Mouse (Mus musculus): ENCODE results near the gene Tmprss6.

Tmprss6 gene

GRCm38 (mm10) chr15:78468379-78468937 is at the start of gene Tmprss6:
Tmprss6 (minus strand) TSS chr15:78468634.
- no peak for DNase-seq (ENCODE audit: low read depth)

DNA sequence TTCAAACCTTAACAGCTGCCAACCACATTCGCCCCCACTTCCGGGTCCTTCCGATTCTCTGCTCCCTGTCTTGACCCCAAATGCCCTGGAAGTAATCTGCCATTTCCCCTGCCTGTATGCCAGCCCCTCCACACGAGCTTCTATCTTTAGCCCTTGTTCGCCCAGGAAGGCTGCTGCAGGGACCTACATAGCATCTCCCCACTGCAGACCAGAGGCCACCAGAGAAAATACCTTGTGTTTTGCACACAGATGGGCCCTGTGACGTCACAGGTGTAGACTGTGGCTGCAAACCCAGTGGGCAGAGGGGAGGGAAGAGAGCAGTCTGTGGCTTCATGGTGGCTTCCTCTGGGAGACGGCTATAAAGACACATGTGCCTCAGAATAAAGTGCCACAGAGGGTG is 49.8 kb upstream of the Tmprss6 start:
- DNase-seq (ENCODE audit: low read depth), result no peak

DNA sequence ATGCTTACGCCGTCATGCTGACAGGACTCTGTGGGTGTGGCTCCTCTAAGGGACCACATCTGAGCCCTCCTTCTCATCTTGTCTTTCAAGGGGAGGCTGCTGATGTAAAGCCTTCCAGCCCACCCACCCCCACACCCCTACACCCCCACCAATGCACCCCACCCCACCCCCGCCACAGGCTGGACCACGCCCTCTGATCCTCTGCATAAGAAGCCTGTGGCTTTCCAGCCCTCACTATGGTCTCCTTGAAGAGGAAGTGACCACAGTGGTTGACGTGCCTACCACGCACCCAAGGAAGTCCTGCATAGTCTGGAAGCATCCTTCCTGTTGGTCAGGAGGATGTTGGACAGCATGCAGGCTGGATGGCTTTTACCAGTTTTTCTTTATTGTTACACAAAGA is 47.3 kb upstream of the Tmprss6 start:
- no peak for DNase-seq (ENCODE audit: low read depth)

DNA sequence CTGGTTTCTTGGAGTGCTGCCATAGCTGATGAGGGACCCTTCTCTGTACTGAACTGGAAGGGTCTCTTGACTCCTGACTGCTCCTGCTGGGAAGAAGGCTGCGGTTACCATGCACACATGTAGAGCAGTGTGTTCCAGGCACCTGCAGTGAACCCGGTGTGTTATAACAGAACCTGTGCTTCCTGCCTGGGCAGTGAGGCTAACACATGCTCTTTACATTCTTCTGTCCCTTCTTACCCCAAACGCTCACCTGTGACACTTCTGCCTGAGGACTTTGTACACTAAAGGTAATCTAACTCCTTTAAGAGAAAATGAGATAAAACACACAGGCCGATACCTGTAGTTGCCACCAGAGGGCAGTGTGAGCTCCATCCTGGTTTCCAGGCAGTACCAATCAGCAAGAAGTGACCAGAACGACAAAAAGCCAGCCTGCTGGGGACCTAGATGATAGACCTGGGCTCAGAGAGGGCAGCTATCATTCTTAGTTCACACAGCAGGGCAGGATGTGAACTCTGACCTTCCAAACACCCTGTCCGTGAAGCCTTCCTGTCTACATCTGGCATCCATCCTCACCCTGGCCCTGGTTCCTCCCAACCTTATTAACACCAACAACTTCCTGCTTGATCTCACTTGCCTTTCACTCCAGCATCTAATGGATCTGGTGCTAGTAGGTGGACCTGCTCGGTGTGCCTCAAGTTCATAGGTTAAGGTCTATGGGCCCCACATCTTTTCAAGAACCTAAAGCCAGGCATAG is 46.1 kb upstream of the Tmprss6 start:
- DNase-seq (ENCODE audit: low read depth), result peak; percentile 44

DNA sequence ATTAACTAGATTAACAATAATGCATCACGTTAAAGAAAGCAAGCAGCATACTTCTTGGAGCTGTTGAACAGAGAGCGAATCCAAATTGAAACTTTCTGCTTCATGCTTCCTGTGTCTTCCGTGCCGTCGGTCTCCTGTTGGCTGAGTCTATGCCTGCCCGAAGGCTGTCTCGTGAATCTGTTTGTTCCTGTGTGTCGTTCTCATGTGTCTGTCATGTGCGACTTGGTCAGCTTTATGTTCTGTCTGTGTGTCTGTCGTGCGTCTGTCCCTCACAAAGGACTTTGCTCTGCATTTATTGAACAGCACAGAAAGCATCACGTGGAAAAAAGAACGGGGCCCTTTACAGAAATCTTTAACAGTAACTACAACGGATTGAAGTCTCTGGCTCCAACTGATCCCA is 44.6 kb upstream of the Tmprss6 start:
- DNase-seq (ENCODE audit: low read depth), result no peak

DNA sequence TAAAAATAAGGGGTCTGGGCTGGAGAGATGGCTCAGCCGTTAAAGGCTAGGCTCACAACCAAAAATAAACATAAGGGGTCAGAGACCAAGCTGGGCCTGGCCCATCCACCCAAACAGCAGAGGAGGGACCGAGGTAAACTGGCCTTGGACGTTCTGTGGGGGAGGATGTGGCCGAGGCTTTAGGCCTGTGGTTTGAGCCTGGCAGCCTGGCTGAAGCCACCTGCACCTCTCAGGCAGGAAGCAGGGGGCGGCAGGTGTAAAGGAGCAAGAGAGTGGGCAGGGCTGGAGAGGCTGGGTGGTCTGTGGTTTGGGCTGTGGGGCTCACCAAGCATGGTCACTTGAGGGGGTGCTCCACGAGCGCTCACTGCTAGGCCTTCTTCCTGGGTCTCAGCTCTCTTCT is 43.5 kb upstream of the Tmprss6 start:
- DNase-seq (ENCODE audit: low read depth), result no peak

- no peak for DNase-seq (ENCODE audit: low read depth)
Measured at GRCm38 (mm10) chr15:78510736-78511135, 42.3 kb upstream of the Tmprss6 start.

- DNase-seq (ENCODE audit: low read depth), result no peak
Measured at GRCm38 (mm10) chr15:78510121-78510576, 41.7 kb upstream of the Tmprss6 start.

GRCm38 (mm10) chr15:78509297-78509899 is 41.0 kb upstream of the Tmprss6 start:
- no peak for DNase-seq (ENCODE audit: low read depth)

DNA sequence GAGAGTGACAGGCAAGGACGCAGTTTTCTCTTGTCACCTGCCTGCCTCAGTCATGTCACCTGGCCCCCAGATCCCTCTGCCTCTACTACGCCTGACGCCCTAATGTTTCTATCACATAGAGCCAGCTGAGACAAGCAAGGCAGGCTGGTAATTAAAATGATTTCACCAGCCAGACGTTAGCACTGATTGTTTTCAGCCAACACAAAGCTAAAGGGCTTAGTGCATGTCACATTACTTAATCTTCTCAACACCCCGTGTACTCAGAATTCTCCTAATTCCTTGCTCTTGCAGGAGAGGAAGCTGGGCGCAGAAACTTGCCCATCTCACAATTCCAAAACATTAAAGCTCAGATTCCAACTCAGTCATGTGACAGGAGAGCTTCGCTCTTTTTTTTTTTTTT is 40.0 kb upstream of the Tmprss6 start:
- DNase-seq (ENCODE audit: low read depth), result no peak

- DNase-seq (ENCODE audit: low read depth), result no peak
Measured at GRCm38 (mm10) chr15:78505541-78505940, 37.1 kb upstream of the Tmprss6 start.

GRCm38 (mm10) chr15:78504816-78505215 is 36.4 kb upstream of the Tmprss6 start:
- DNase-seq (ENCODE audit: low read depth), result no peak

DNA sequence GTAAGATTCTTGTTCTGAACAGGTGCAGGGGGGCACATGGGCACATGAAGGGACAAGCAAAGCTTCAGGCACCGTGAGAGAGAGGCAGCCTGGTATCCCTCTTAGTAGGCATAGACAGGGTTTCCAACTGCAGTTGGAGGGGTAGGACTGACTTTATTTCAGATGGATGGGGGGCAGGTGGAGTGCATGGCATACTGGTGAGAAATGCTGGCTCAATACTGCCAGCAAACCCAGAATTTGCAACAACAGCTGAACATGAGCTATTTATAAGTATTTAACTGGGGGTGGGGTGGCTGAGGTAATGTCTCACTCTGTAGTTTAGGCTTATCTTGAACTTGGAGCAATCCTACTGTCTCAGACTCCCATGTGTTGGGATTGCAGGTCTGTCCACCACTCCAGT is 35.6 kb upstream of the Tmprss6 start:
- DNase-seq (ENCODE audit: low read depth), result no peak

DNA sequence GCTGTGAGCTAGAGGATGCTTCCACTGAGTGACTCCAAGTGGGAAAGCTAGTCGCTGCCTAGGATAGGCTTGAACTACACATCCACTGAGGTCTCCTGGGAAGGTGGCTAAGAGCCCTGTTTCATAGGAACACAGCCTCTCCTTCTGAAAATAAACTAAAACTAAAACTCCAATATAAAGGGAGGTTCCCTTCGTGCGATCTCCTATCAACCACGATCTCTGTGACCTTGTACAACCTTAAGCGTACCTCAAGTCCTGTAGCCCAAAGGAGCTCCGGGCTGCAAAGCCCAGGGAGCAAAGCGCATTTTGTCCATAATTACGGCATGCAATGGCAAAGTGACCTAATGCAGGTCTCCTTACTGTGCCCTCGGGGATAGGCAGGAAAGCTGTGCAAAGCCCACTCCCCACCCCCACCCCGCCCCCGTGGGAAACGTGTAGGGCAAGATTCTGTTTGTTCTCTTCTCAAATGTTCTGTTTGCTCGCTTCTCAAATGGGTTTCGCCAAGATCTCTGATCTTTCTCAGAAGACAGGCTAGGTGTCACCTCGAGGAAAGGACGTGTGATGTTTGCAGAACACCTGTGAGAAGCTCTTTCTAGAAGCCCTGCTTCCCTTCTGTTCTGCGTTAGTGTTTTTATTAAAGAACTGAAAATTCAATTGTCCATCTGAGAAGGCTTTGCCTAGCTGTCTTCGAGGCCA is 34.2 kb upstream of the Tmprss6 start:
- DNase-seq (ENCODE audit: low read depth), result no peak

DNA sequence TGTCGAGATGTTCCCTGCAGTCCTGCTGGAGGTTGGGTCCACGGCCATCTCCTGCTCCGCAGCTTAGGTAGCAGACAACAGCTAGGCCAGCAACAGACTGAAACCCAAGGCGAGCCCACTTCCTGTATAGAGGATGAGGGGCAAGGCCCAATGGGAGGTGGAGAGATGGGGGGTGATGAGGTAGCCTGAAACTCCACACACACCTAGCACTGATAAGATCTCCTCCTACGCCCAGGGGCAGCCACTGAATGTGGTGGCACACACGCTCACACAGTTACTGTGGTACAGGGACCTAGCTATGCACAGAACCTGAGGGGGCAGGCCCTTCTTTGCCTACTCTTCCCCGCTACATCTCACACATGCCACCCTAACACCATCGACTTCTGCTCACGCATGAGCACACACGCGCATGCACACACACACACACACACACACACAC is 26.6 kb upstream of the Tmprss6 start, which contains the start of gene Il2rb:
Gene Il2rb, minus strand, starts transcription at position 304 of the 439 bp plus-strand sequence.
- DNase-seq (ENCODE audit: low read depth), result no peak

DNA sequence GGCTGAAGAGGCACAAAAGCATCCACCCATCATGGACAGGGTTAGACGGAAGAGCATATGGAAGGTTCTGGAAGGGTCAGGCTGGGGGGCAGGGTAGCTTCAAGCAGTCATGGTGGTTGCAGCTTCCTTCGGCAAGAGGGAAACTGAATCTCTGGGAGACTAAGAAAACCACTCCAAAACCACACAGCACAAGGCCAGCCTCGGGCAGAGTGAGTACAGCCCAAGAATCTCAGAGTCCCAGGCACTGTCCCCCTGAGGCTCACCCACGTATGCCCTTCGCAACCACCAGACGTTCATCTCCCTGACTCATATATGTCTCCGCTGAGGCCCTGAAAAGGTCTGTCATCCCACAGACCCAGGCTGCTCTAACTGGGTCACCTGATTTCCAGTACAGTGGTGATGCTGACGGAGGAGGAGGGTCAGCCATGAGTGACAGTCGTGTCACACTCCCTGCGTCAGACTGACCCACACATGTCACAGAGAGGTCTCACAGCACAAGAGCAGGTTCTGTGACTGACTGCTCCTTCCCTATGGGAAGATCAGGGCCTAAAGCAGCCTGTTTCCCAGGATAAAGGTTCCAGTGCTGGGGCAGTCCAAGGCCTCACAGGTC is 25.1 kb upstream of the Tmprss6 start:
- DNase-seq (ENCODE audit: low read depth), result no peak

GRCm38 (mm10) chr15:78491301-78491700 is 22.9 kb upstream of the Tmprss6 start:
- no peak for DNase-seq (ENCODE audit: low read depth)

DNA sequence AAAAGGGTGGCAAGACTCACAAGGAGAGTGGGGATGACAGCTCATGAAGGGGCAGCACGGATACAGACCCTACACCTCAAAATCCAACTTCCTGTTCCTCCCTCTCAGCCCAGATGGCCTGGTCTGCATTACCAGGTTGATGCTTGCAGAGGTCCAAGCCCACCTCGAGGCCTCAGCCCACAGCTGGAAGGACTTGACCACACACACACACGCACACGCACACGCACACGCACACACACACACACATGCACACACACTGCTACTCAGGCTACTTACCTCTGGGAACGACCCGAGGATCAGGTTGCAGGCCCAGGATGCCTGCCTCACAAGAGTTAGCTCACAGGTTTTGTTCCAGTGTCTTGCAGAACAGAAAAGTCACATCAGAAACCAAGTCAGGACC is 21.5 kb upstream of the Tmprss6 start:
- DNase-seq (ENCODE audit: low read depth), result no peak

DNA sequence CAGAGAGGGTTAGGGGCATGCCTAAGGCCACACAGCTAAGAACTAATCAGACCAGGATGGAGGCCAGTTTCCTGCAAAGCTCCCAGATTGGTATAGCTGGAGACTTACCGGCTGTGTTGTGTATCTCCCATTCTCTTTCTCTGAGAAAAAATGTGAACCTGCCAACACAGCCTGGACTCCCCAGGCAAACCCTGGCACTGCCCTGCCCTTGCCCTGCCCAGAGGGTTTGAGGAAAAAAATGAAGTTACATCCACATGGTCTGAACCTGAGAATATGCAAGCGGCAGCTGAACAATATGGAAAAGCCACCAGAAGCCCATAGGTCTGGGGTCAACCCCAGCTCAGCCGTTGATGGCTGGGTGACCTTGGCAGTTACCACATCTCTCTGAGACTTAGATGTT is 20.8 kb upstream of the Tmprss6 start:
- no peak for DNase-seq (ENCODE audit: low read depth)

GRCm38 (mm10) chr15:78487066-78487465 is 18.6 kb upstream of the Tmprss6 start:
- DNase-seq (ENCODE audit: low read depth), result no peak

DNA sequence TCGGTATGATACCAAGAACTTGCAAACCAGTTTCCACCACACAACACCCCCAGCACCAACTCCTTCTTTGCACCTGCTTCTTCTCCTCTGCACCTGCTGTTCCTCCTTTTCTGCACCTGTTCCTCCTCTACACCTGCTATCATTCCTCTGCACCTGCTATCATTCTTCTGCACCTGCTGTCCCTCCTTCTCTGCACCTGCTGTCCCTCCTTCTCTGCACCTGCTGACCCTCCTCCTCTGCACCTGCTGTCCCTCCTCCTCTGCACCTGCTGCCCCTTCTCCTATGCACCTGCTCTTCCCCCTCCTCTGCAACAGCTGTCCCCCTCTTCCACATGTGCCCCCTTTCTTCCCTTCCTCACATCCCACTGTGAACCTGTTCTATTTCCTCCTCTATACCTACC is 18.1 kb upstream of the Tmprss6 start:
- no peak for DNase-seq (ENCODE audit: low read depth)

GRCm38 (mm10) chr15:78483311-78483710 is 14.9 kb upstream of the Tmprss6 start:
- peak; percentile 30 for DNase-seq (ENCODE audit: low read depth)
